Comparison of ENCODE assay signal across 8 mouse cellular contexts in genomic region chr2:23320746-23321585, GRCm38 (mm10). TPM values are rescaled to one million over a fixed set of nuclear protein-coding genes. Genes with fewer than 3 reads are reported as not detected.
DNase-seq lines count a peak whose midpoint lies in the region; ATAC-seq and TF ChIP-seq lines count a peak whose summit lies in the region.

Nxph2 (plus strand) TSS chr2:23321246.

- H3K9ac ChIP-seq in hindbrain, embryonic 11.5 days (ENCODE audit: low read depth, low read length), result peak within 1 kb of the TSS; percentile 47

- WGBS in kidney, adult 2 months, result 3% methylated on average over 31 of the region's 31 CpGs
- WGBS in hindbrain, embryonic 11.5 days, result 3% methylated on average over 31 of the region's 31 CpGs
- 2% methylated on average over 31 of the region's 31 CpGs for WGBS in limb, embryonic 10.5 days

- peak; percentile 80 for ATAC-seq in hindbrain, embryonic 11.5 days (ENCODE audit: low FRiP score)

- peak; percentile 1 for DNase-seq in kidney, adult 2 months
- DNase-seq in kidney, postnatal 10 days, result no peak
- peak; percentile 52 for DNase-seq in embryo, embryonic 11 days
- peak; percentile 50 for DNase-seq in hindbrain, embryonic 11.5 days (ENCODE audit: low spot score)
- DNase-seq in limb, embryonic 10.5 days (ENCODE audit: low spot score), result peak; percentile 51
- peak; percentile 31 for DNase-seq in right cerebral cortex, adult 18-20 months
- DNase-seq in thymus, postnatal 10 days (ENCODE audit: low spot score in 2 of 2), result no peak
- no peak for DNase-seq in lung, postnatal 4 days

- no peak within 1 kb of the TSS for H3K4me3 ChIP-seq in kidney, adult 2 months (ENCODE audit: insufficient read depth, low read depth, low read length)
- H3K4me3 ChIP-seq in hindbrain, embryonic 11.5 days (ENCODE audit: low read depth, low read length), result peak within 1 kb of the TSS; percentile 28
- H3K4me3 ChIP-seq in limb, embryonic 10.5 days, result peak within 1 kb of the TSS; percentile 46

- TF ChIP-seq POLR2A in kidney, adult 2 months (IDR thresholded peaks at IDR 0.05; ENCODE audit: low read depth, low read length), result no peak

- no peaks in the 10 kb centered on the region for H3K27me3 ChIP-seq in kidney, adult 2 months (replicated peaks; ENCODE audit: control insufficient read depth, insufficient read depth, low read length)
- no peaks in the 10 kb centered on the region for H3K27me3 ChIP-seq in hindbrain, embryonic 11.5 days (ENCODE audit: control insufficient read depth, insufficient read depth, low read length)
- peaks cover 19% of the 10 kb centered on the region for H3K27me3 ChIP-seq in limb, embryonic 10.5 days (ENCODE audit: low read depth, poor library complexity, severe bottlenecking)

- H3K9me3 ChIP-seq in hindbrain, embryonic 11.5 days (ENCODE audit: control insufficient read depth, low read length), result no peaks in the 10 kb centered on the region
- no peaks in the 10 kb centered on the region for H3K9me3 ChIP-seq in limb, embryonic 10.5 days (replicated peaks)

- no peaks in the 10 kb centered on the region for H3K36me3 ChIP-seq in kidney, adult 2 months (ENCODE audit: control insufficient read depth, insufficient read depth, low read length)
- H3K36me3 ChIP-seq in hindbrain, embryonic 11.5 days (ENCODE audit: control insufficient read depth, insufficient read depth, low read length), result no peaks in the 10 kb centered on the region
- H3K36me3 ChIP-seq in limb, embryonic 10.5 days, result no peaks in the 10 kb centered on the region

- TF ChIP-seq CTCF in kidney, adult 2 months (conservative IDR thresholded peaks at IDR 0.05; ENCODE audit: insufficient read depth, insufficient read length, low read depth, low read length), result no peak

- H3K27ac ChIP-seq in kidney, adult 2 months (ENCODE audit: insufficient read depth, low read depth, low read length), result no peak within 1 kb of the TSS
- H3K27ac ChIP-seq in hindbrain, embryonic 11.5 days (ENCODE audit: low read depth, low read length), result no peak within 1 kb of the TSS
- H3K27ac ChIP-seq in limb, embryonic 10.5 days, result no peak within 1 kb of the TSS

- peak within 1 kb of the TSS; percentile 78 for H3K4me2 ChIP-seq in hindbrain, embryonic 11.5 days (replicated peaks; ENCODE audit: low read depth, low read length)

- 0 out of 2 replicates have a peak, but pooled peaks cover 3% of the 10 kb centered on the region for H3K4me1 ChIP-seq in kidney, adult 2 months (ENCODE audit: control insufficient read depth, insufficient read depth, low read length)
- no peaks in the 10 kb centered on the region for H3K4me1 ChIP-seq in hindbrain, embryonic 11.5 days (replicated peaks; ENCODE audit: control insufficient read depth, insufficient read depth, low read length)
- peaks cover 12% of the 10 kb centered on the region for H3K4me1 ChIP-seq in limb, embryonic 10.5 days

RNA-seq across cellular contexts. Expression of gene Nxph2, which starts in this region (rescaled TPM):
- not detected in 2 replicates for polyA plus RNA-seq in kidney, adult 2 months (2012; rRNA removed)
- 0.18 and 1.6 TPM in 2 replicates for polyA plus RNA-seq in hindbrain, embryonic 11.5 days (2014; fragmentation: Nextera tagmentation; extraction: Ambion mirVana)
- not detected in 2 replicates for polyA plus RNA-seq in limb, embryonic 10.5 days (2016; fragmentation: Nextera tagmentation; extraction: Ambion mirVana)

Comparison
In these comparisons a context has a peak if more than half of its experiments do, and no peak if none do; other contexts are left out.
1. Peak in DNase-seq in kidney, adult 2 months; RNA of the gene not detected or under 1 TPM.
2. Peak in DNase-seq and H3K4me3 ChIP-seq in limb, embryonic 10.5 days; RNA of the gene not detected or under 1 TPM.
3. DNase-seq: peak in embryo, embryonic 11 days (single experiment), hindbrain, embryonic 11.5 days (single experiment) and right cerebral cortex, adult 18-20 months (single experiment); none in kidney, postnatal 10 days (single experiment), thymus, postnatal 10 days (0 of 2) and lung, postnatal 4 days (0 of 2).